Mouse (Mus musculus): ENCODE results near the gene Gm42372. TPM values are rescaled to one million over a fixed set of nuclear protein-coding genes. Genes with fewer than 3 reads are reported as not detected.

Gene Gm42372
- total and polyA plus RNA-seq, 2 experiments = not detected

DNA sequence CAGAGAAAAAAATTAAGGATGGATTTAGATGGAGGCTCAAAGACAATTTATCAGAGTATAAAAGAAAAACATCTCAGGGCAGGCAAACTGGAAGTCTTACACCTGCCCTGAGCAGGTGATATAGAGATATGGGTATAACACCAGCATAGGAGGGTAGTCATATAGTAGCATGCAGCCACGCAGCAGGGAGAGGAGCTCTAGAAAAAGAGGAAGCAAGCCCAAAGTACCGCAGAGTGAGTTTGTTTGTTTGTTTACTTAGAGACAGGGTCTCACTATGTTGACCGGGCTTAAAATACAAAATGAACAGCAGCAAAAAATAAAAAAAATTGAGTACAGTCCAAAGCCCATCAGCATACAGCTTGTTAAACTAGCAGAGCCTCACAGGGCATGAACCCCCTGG lies 11.7 kb upstream of the Gm42372 start:
- H3K9ac ChIP-seq (ENCODE audit: low read depth, low read length) = no peak overlapping the region
- peaks cover 3% of the 10 kb centered on the region; the same call in 1 of the 2 replicates for H3K4me1 ChIP-seq (ENCODE audit: control insufficient read depth, insufficient read depth, low read length)
- no peaks in the 10 kb centered on the region for H3K27me3 ChIP-seq (ENCODE audit: control insufficient read depth, insufficient read depth, low read length)
- H3K27ac ChIP-seq (replicated peaks; ENCODE audit: insufficient read depth, low read depth, low read length) = no peak overlapping the region
- 67% methylated on average over 3 of the region's 3 CpGs for WGBS
- TF ChIP-seq POLR2A (IDR thresholded peaks at IDR 0.05; ENCODE audit: extremely low read depth, insufficient read depth, low read length) (no peak), CTCF (IDR thresholded peaks at IDR 0.05; ENCODE audit: low read depth, low read length) (no peak)
- H3K4me3 ChIP-seq (ENCODE audit: insufficient read depth, low read depth, low read length) = no peak overlapping the region
- DNase-seq (ENCODE audit: extremely low read depth, low read depth, low spot score) = no peak
- no peaks in the 10 kb centered on the region for H3K79me2 ChIP-seq (ENCODE audit: control insufficient read depth, insufficient read depth, low read length)
- H3K36me3 ChIP-seq (ENCODE audit: control insufficient read depth, insufficient read depth, low read length) = no peaks in the 10 kb centered on the region

GRCm38 (mm10) chr7:16974018-16974417 lies 8.9 kb upstream of the Gm42372 start:
- H3K27me3 ChIP-seq (ENCODE audit: control insufficient read depth, insufficient read depth, low read length) = no peaks in the 10 kb centered on the region
- peaks cover 2% of the 10 kb centered on the region; the same call in 1 of the 2 replicates for H3K4me1 ChIP-seq (ENCODE audit: control insufficient read depth, insufficient read depth, low read length)
- H3K79me2 ChIP-seq (ENCODE audit: control insufficient read depth, insufficient read depth, low read length) = no peaks in the 10 kb centered on the region
- no peaks in the 10 kb centered on the region for H3K36me3 ChIP-seq (ENCODE audit: control insufficient read depth, insufficient read depth, low read length)
- H3K9ac ChIP-seq (ENCODE audit: low read depth, low read length) = no peak overlapping the region
- H3K4me3 ChIP-seq (ENCODE audit: insufficient read depth, low read depth, low read length) = no peak overlapping the region
- no peak for TF ChIP-seq POLR2A (IDR thresholded peaks at IDR 0.05; ENCODE audit: extremely low read depth, insufficient read depth, low read length)
- TF ChIP-seq CTCF (IDR thresholded peaks at IDR 0.05; ENCODE audit: low read depth, low read length) = no peak
- WGBS = 36% methylated on average over 6 of the region's 6 CpGs
- DNase-seq (ENCODE audit: extremely low read depth, low read depth, low spot score) = no peak
- no peak overlapping the region for H3K27ac ChIP-seq (replicated peaks; ENCODE audit: insufficient read depth, low read depth, low read length)

- TF ChIP-seq POLR2A (IDR thresholded peaks at IDR 0.05; ENCODE audit: extremely low read depth, insufficient read depth, low read length) (no peak), CTCF (IDR thresholded peaks at IDR 0.05; ENCODE audit: low read depth, low read length) (no peak)
- Histone ChIP-seq H3K27ac (replicated peaks; ENCODE audit: insufficient read depth, low read depth, low read length) (no peak overlapping the region), H3K79me2 (ENCODE audit: control insufficient read depth, insufficient read depth, low read length) (no peaks in the 10 kb centered on the region), H3K4me3 (ENCODE audit: insufficient read depth, low read depth, low read length) (no peak overlapping the region), H3K9ac (ENCODE audit: low read depth, low read length) (no peak overlapping the region), H3K27me3 (ENCODE audit: control insufficient read depth, insufficient read depth, low read length) (no peaks in the 10 kb centered on the region), H3K36me3 (ENCODE audit: control insufficient read depth, insufficient read depth, low read length) (no peaks in the 10 kb centered on the region), H3K4me1 (ENCODE audit: control insufficient read depth, insufficient read depth, low read length) (peaks cover 3% of the 10 kb centered on the region; the same call in 1 of the 2 replicates)
- no peak for DNase-seq (ENCODE audit: extremely low read depth, low read depth, low spot score)
- WGBS = 78% methylated on average over 8 of the region's 8 CpGs
Measured at GRCm38 (mm10) chr7:16976298-16976697, 6.6 kb upstream of the Gm42372 start.

- no peak for DNase-seq (ENCODE audit: extremely low read depth, low read depth, low spot score)
- Histone ChIP-seq H3K4me3 (ENCODE audit: insufficient read depth, low read depth, low read length) (no peak overlapping the region), H3K27me3 (ENCODE audit: control insufficient read depth, insufficient read depth, low read length) (no peaks in the 10 kb centered on the region), H3K79me2 (ENCODE audit: control insufficient read depth, insufficient read depth, low read length) (no peaks in the 10 kb centered on the region), H3K36me3 (ENCODE audit: control insufficient read depth, insufficient read depth, low read length) (no peaks in the 10 kb centered on the region), H3K27ac (replicated peaks; ENCODE audit: insufficient read depth, low read depth, low read length) (no peak overlapping the region), H3K4me1 (ENCODE audit: control insufficient read depth, insufficient read depth, low read length) (peaks cover 3% of the 10 kb centered on the region; the same call in 1 of the 2 replicates), H3K9ac (ENCODE audit: low read depth, low read length) (no peak overlapping the region)
- TF ChIP-seq POLR2A (IDR thresholded peaks at IDR 0.05; ENCODE audit: extremely low read depth, insufficient read depth, low read length) = no peak
- TF ChIP-seq CTCF (IDR thresholded peaks at IDR 0.05; ENCODE audit: low read depth, low read length) = no peak
- WGBS = 78% methylated on average over 6 of the region's 6 CpGs
Measured at GRCm38 (mm10) chr7:16978173-16978572, 4.7 kb upstream of the Gm42372 start.

DNA sequence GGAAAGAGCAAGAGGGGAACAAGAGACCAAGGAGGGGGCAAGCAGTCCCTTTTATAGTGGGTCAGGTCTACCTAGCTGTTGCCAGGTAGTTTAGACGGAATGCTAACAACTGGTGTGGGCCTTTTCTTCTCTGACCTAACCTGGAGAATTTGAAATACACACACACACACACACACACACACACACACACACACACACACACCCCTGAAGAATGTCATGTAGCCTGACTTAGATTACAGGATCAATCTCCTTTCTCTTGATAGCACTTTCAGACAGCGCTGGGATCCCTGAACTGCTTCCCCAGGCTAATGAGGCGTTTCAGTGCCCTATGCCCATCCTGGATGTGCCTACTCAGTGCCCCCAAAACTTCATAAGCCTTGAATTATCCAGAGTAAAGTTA lies 4.3 kb upstream of the Gm42372 start:
- Histone ChIP-seq H3K36me3 (ENCODE audit: control insufficient read depth, insufficient read depth, low read length) (no peaks in the 10 kb centered on the region), H3K4me3 (ENCODE audit: insufficient read depth, low read depth, low read length) (no peak overlapping the region), H3K27ac (replicated peaks; ENCODE audit: insufficient read depth, low read depth, low read length) (no peak overlapping the region), H3K9ac (ENCODE audit: low read depth, low read length) (no peak overlapping the region), H3K27me3 (ENCODE audit: control insufficient read depth, insufficient read depth, low read length) (no peaks in the 10 kb centered on the region), H3K4me1 (ENCODE audit: control insufficient read depth, insufficient read depth, low read length) (peaks cover 3% of the 10 kb centered on the region; the same call in 1 of the 2 replicates), H3K79me2 (ENCODE audit: control insufficient read depth, insufficient read depth, low read length) (no peaks in the 10 kb centered on the region)
- WGBS = 100% methylated on average over 3 of the region's 3 CpGs
- DNase-seq (ENCODE audit: extremely low read depth, low read depth, low spot score) = no peak
- TF ChIP-seq POLR2A (IDR thresholded peaks at IDR 0.05; ENCODE audit: extremely low read depth, insufficient read depth, low read length) = no peak
- TF ChIP-seq CTCF (IDR thresholded peaks at IDR 0.05; ENCODE audit: low read depth, low read length) = no peak

DNA sequence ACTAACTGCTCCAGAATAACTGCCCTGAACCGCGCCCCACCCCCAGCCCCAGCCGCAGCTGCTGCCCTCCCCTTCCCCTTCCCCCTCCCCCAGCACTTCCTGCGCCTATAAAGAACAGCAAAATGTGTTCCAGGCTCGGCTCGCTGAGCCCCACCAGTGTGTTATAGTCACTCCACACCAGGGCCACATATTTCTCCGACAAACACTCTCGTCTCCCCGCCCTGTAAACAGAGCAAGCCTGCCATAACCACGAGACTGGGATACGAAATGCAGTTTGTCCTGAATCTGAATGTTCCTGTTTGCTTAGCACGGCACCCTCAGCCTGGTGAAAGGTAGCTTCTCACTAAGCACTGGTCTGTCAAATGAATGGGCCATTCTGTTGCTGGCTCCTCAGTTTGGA lies 2.5 kb upstream of the Gm42372 start:
- 2% methylated on average over 12 of the region's 12 CpGs for WGBS
- H3K9ac ChIP-seq (ENCODE audit: low read depth, low read length) = peak overlapping the region; percentile 8
- no peak overlapping the region for H3K27ac ChIP-seq (replicated peaks; ENCODE audit: insufficient read depth, low read depth, low read length)
- no peaks in the 10 kb centered on the region for H3K36me3 ChIP-seq (ENCODE audit: control insufficient read depth, insufficient read depth, low read length)
- no peaks in the 10 kb centered on the region for H3K27me3 ChIP-seq (ENCODE audit: control insufficient read depth, insufficient read depth, low read length)
- no peak for TF ChIP-seq CTCF (IDR thresholded peaks at IDR 0.05; ENCODE audit: low read depth, low read length)
- TF ChIP-seq POLR2A (IDR thresholded peaks at IDR 0.05; ENCODE audit: extremely low read depth, insufficient read depth, low read length) = no peak
- peaks cover 3% of the 10 kb centered on the region; the same call in 1 of the 2 replicates for H3K4me1 ChIP-seq (ENCODE audit: control insufficient read depth, insufficient read depth, low read length)
- peak overlapping the region; percentile 7 for H3K4me3 ChIP-seq (ENCODE audit: insufficient read depth, low read depth, low read length)
- DNase-seq (ENCODE audit: extremely low read depth, low read depth, low spot score) = peak; percentile 40
- no peaks in the 10 kb centered on the region for H3K79me2 ChIP-seq (ENCODE audit: control insufficient read depth, insufficient read depth, low read length)
